Mouse (Mus musculus) 3T3-L1 (cell line): ENCODE results near the gene Trpc5.

Source experiments
- DNase-seq: peaks from one replicate; pipeline ENCODE4 v3.0.0-alpha.2; 2015; ENCODE audit warnings: low read depth, low spot score

Gene Trpc5

GRCm38 (mm10) chrX:144337938-144338337 is 350.0 kb downstream of the Trpc5 start:
- DNase-seq: no peak

- no peak for DNase-seq
These were observed 352.5 kb downstream of the Trpc5 start for GRCm38 (mm10) chrX:144335332-144336015.
